Mouse (Mus musculus) bone marrow macrophage, adult 2 months (primary cell): Measurements from ENCODE around the gene Trex1.

ENCODE experiments used
- CTCF ChIP-seq: IDR thresholded peaks from 2 replicates; pipeline ENCODE4 v1.5.1; 2012; ENCODE audit warnings: low read depth, mild to moderate bottlenecking, low read length, moderate library complexity
- POLR2A ChIP-seq: IDR thresholded peaks from 2 replicates; pipeline ENCODE4 v1.6.1; 2012; ENCODE audit warnings: mild to moderate bottlenecking, low read depth, low read length, borderline replicate concordance

DNA sequence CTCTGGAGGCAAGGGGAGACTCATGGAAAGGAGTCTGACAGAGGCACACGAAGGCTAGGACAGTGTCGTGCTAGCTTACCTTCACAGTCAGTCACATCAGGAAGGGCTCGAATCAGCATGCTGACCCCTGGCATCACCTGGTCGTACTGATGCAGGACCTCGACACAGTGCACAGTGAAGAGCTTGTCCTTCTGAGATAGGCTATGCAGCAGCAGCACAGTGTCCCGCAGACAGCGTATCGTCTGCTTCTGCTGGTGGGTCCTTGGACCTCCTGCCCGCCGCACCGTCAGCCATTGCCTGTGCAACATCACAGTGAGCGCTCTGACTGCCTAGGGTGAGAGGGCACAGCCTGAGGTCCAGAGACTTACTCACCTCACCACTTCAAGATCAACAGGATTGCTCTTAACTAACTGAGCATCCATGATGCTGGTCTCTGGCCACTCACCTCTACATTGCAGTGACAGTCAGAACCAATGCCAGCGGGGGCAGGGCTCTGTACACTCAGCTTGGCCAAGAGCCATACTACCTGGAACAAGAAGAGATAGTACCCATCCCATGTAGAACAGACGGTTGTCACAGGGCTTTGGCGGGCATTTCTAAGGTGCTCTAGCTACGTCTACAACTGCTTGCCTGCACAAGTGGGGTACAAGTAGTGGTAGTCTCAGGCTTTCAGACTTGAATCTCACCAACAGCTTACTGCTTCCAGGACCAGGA, 807 bp upstream of the Trex1 start:
- TF ChIP-seq CTCF (no peak), POLR2A (no peak)
